In the genomic region with DNA sequence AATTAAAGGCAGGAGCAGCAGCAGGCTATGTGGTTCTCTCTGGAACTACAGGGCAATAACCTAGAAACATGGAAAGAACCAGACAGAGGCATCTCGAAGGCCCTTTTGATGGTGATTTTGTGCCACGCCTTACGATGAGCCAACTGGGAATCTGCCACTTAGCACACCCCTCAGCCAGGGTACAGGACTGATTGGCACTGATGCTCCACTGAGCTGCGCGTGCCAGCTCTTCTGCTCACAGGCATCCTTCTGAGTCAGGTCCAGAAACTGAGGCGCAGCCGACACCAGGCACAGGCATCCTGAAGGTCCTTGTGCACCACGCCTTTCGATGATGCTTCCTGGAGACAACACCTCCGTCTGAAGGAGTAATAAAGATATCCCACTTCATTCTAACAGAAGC, we compare ENCODE assay signal across 15 mouse cellular contexts.
"Had no signal": no experiment of that assay in that cellular context is flagged by ENCODE, and none has a peak within 500 bp of the region (broad histone marks: within the 10 kb centered on the region; RNA-seq: fewer than 3 reads in every experiment).

No protein-coding gene starts in this region.

- DNase-seq: lung, adult 2 months; lung, postnatal 14 days; lung, postnatal 36 days; right cerebral cortex, postnatal 14 days; thymus, adult 2 months; thymus, postnatal 14 days; thymus, postnatal 36 days had no signal

- H3K27me3 ChIP-seq: lung, embryonic 15.5 days; megakaryocyte, embryonic 14.5 days; midbrain, embryonic 13.5 days; midbrain, embryonic 15.5 days; neural tube, embryonic 12.5 days; stomach, embryonic 15.5 days had no signal

- H3K4me3 ChIP-seq: lung, embryonic 15.5 days; megakaryocyte, embryonic 14.5 days; midbrain, embryonic 13.5 days; midbrain, embryonic 15.5 days; neural tube, embryonic 12.5 days; stomach, embryonic 15.5 days had no signal

- H3K4me1 ChIP-seq: lung, embryonic 15.5 days; megakaryocyte, embryonic 14.5 days; midbrain, embryonic 13.5 days; midbrain, embryonic 15.5 days; neural tube, embryonic 12.5 days; stomach, embryonic 15.5 days had no signal

- H3K27ac ChIP-seq: lung, embryonic 15.5 days; macrophage; midbrain, embryonic 13.5 days; midbrain, embryonic 15.5 days; neural tube, embryonic 12.5 days; stomach, embryonic 15.5 days; stomach, postnatal 0 days had no signal
